Mouse (Mus musculus) left cerebral cortex, adult 18-20 months (tissue): ENCODE measurements around the gene Rora. TPM values are rescaled to one million over a fixed set of nuclear protein-coding genes. Genes with fewer than 3 reads are reported as not detected.
A peak's percentile ranks its signal among the peaks of the same experiment; 100 is the strongest.

Experiments used
- DNase-seq, 2 experiments: peaks; one replicate each; pipeline ENCODE4 v3.0.0; 2021 to 2022; ENCODE audit warnings: low spot score in 2 of 2, mixed read lengths in 1 of 2
- total RNA-seq, 2 experiments: library from RNA; stranded (reverse); gene quantifications; 2 replicates each; pipeline ENCODE4 v1.2.3; 2021

Rora gene
- total RNA-seq, 2 experiments from 2014 or later = 66.0 to 72.4 TPM

GRCm38 (mm10) chr9:69376982-69377653 is 723.5 kb downstream of the Rora start:
- no peak for DNase-seq

DNA sequence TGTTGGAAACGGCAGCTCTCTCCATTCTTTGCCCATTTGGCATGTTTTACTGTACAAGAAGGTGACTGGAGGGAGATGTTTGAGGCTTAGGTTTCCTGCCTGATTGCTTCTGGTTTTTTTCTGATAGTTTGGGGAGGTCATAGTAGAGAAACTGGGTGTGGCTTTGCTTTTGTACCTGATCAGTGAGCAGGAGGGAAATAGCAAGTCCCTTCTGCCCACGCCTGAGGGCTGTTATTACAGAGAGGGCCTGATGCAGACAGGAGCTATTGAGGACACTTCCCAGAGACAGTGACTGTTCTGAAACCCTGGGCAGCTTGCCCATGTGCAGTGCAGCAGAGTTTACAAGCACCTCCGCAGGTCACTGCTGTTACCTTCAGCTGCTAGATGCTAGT is 724.1 kb downstream of the Rora start:
- DNase-seq = no peak

DNA sequence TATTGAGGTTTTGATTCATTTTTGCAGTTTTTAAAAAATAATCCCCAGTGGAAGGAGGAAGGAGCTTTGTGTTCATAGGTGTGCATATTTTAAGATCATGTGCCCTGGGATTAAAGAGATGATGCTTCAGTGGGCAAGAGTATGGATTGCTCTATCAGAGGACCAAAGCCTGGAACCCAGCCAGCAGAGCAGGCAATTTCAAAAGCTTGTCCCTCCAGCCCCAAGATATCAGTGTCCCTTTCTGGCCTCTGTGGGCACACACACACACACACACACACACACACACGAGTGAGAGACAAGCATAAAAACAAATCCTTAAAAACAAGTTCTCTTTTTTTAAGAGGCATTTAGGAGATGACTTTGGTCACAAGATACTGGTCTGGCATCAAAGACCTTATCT is 727.0 kb downstream of the Rora start:
- DNase-seq = no peak

- no peak for DNase-seq
These were observed 728.2 kb downstream of the Rora start for GRCm38 (mm10) chr9:69381741-69382140.

- no peak for DNase-seq
These were observed 730.9 kb downstream of the Rora start for GRCm38 (mm10) chr9:69384475-69384874.

DNA sequence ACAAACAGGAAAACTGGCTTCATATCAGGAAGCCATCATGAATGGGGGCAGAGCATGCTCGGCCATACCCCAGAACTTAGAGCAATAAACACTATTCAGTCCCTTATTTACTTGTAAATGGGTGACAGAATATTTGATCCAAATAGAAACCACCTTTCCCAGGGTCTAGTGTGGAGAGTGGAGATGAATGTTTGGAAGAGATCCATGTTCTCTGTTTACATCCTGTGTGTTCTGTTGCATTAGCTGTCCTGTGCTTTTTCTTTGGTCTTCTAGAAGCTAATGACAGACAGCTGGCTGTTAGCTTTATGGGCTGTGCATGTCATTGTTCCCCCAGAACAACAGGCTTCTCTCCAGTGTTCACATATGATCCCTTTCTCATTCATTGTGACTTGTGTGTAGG is 731.3 kb downstream of the Rora start:
- DNase-seq = no peak

- no peak for DNase-seq
These were observed 733.7 kb downstream of the Rora start for GRCm38 (mm10) chr9:69387296-69387695.

GRCm38 (mm10) chr9:69390631-69391030 is 737.0 kb downstream of the Rora start:
- DNase-seq = no peak

GRCm38 (mm10) chr9:69394234-69394633 is 740.6 kb downstream of the Rora start:
- DNase-seq = no peak

- no peak for DNase-seq
These were observed 743.8 kb downstream of the Rora start for GRCm38 (mm10) chr9:69397432-69397759.

- DNase-seq = peak; percentile 72 to 80
These were observed 744.3 kb downstream of the Rora start, which contains the start of gene Ice2 for GRCm38 (mm10) chr9:69397760-69398452. Gene Ice2, plus strand, starts transcription at chr9:69397906.

GRCm38 (mm10) chr9:69398453-69398850 is 744.9 kb downstream of the Rora start:
- DNase-seq = no peak

- DNase-seq = no peak
These were observed 751.1 kb downstream of the Rora start for GRCm38 (mm10) chr9:69404671-69405070.

DNA sequence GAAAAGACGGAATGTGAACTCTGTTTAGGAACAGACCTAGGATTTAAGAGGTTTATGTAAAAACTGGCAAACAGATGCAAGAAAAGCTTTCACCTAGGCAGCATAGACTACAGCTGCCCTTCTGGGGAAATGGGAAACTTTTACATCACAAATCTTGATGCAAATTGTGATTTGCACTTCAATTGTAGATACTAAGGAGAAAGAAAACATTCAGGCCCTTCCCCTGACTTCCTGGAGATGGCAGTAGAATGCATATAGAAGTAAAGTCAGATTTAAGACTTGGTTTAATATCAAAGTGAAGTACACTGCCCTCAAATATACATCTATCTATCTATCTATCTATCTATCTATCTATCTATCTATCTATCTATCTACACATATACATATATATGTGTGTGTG is 765.9 kb downstream of the Rora start:
- no peak for DNase-seq

DNA sequence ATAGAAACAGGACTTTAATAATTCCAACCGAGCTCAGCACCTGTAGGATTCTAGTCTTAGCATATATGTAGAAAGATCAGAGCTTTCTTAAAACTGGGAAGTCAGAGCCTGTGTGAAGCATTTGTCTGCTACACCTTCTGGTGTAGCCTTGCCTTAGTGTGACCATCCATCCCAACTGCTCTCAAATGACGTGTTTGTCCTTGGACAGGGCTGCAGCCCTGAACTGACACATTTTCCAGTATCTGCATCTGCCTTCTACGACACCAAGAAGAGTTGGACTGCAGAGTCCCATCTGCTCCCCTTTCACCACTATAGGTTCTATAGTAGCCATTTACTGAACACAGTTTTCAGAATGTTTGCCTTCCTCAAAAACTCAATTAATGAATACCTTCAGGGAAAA is 776.9 kb downstream of the Rora start:
- DNase-seq = no peak

GRCm38 (mm10) chr9:69431863-69432555 is 778.4 kb downstream of the Rora start:
- DNase-seq = no peak

DNA sequence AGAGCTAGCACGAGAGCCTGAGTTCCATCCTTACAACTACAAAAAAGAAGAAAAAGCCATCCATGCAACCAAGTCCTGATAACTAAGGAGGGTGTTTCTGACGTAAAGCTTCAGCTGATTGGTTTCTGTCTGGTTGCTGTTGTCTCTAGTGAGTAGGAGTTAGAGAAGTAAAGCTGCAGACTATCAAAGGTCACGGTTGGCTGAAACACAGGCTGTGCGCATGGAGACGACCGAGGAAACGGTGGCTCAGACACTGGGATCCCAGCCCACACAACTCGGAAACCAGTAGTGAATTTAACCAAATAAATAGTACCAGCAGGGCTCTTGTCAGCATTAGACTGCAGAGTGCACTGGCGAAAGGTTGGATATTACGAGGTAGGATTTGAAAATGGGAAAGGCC is 781.6 kb downstream of the Rora start:
- DNase-seq = no peak

GRCm38 (mm10) chr9:69435662-69436061 is 782.1 kb downstream of the Rora start:
- DNase-seq = no peak
